Mouse (Mus musculus) liver, adult 2 months (tissue): Measurements from ENCODE around the gene Hrct1.

Experiments
- CTCF ChIP-seq: fragments of 200-500 bp; IDR thresholded peaks from 2 replicates; pipeline ENCODE4 v1.5.1; 2011; ENCODE audit warnings: low read depth, low read length, control low read depth
- POLR2A ChIP-seq: fragments of 200-500 bp; IDR thresholded peaks from 2 replicates; pipeline ENCODE4 v1.6.1; 2011; ENCODE audit warnings: low read length, control low read depth; ENCODE audit not compliant: insufficient read depth; ENCODE audit errors: extremely low read depth

GRCm38 (mm10) chr4:43759571-43760418, 32.8 kb downstream of the Hrct1 start:
- no peak for TF ChIP-seq CTCF
- TF ChIP-seq POLR2A = no peak
